Mouse (Mus musculus): ENCODE data around the gene Fgfr2. TPM values are rescaled to one million over a fixed set of nuclear protein-coding genes. Genes with fewer than 3 reads are reported as not detected.

The Fgfr2 gene
- total and polyA plus RNA-seq, 2 experiments from 2014 or later, result 17.1 to 47.6 TPM

GRCm38 (mm10) chr7:130837941-130838657, 2285.1 kb downstream of the Fgfr2 start:
- Histone ChIP-seq H3K4me1 (ENCODE audit: insufficient read depth) (peaks cover 10% of the 10 kb centered on the region; the same call in 1 of the 2 replicates), H3K27me3 (ENCODE audit: insufficient read depth, low read length) (no peaks in the 10 kb centered on the region; the same call in 1 of the 2 replicates), H3K36me3 (ENCODE audit: insufficient read depth) (no peaks in the 10 kb centered on the region), H3K9me3 (ENCODE audit: low read length) (no peaks in the 10 kb centered on the region), H3K4me3 (ENCODE audit: low read depth, low read length) (no peak overlapping the region), H3K27ac (ENCODE audit: low read depth, low read length) (no peak overlapping the region), H3K4me2 (ENCODE audit: low read depth) (no peak overlapping the region), H3K9ac (no peak overlapping the region)
- no peak for TF ChIP-seq CTCF (IDR thresholded peaks at IDR 0.05; ENCODE audit: low read depth)
- DNase-seq (peak; percentile 56), ATAC-seq (peak; percentile 84)
- 6% methylated on average over 12 of the region's 12 CpGs for WGBS

GRCm38 (mm10) chr7:130836066-130836465, 2287.1 kb downstream of the Fgfr2 start:
- no peak overlapping the region for H3K4me3 ChIP-seq (ENCODE audit: low read depth, low read length)
- H3K9me3 ChIP-seq (ENCODE audit: low read length), result no peaks in the 10 kb centered on the region
- H3K9ac ChIP-seq, result no peak overlapping the region
- TF ChIP-seq CTCF (IDR thresholded peaks at IDR 0.05; ENCODE audit: low read depth), result no peak
- no peaks in the 10 kb centered on the region for H3K36me3 ChIP-seq (ENCODE audit: insufficient read depth)
- 77% methylated on average over 9 of the region's 9 CpGs for WGBS
- no peak overlapping the region for H3K27ac ChIP-seq (ENCODE audit: low read depth, low read length)
- DNase-seq (no peak), ATAC-seq (no peak)
- no peaks in the 10 kb centered on the region; the same call in 1 of the 2 replicates for H3K27me3 ChIP-seq (ENCODE audit: insufficient read depth, low read length)
- peaks cover 10% of the 10 kb centered on the region; the same call in 1 of the 2 replicates for H3K4me1 ChIP-seq (ENCODE audit: insufficient read depth)
- no peak overlapping the region for H3K4me2 ChIP-seq (ENCODE audit: low read depth)

GRCm38 (mm10) chr7:130834958-130835861, 2287.9 kb downstream of the Fgfr2 start:
- peak; percentile 12 for DNase-seq
- Histone ChIP-seq H3K27ac (ENCODE audit: low read depth, low read length) (no peak overlapping the region), H3K4me3 (ENCODE audit: low read depth, low read length) (no peak overlapping the region), H3K4me2 (ENCODE audit: low read depth) (no peak overlapping the region), H3K9me3 (ENCODE audit: low read length) (no peaks in the 10 kb centered on the region), H3K36me3 (ENCODE audit: insufficient read depth) (no peaks in the 10 kb centered on the region), H3K4me1 (ENCODE audit: insufficient read depth) (peaks cover 10% of the 10 kb centered on the region; the same call in 1 of the 2 replicates), H3K9ac (no peak overlapping the region), H3K27me3 (ENCODE audit: insufficient read depth, low read length) (no peaks in the 10 kb centered on the region; the same call in 1 of the 2 replicates)
- WGBS, result 11% methylated on average over 18 of the region's 18 CpGs
- no peak for ATAC-seq
- TF ChIP-seq CTCF (IDR thresholded peaks at IDR 0.05; ENCODE audit: low read depth), result no peak

GRCm38 (mm10) chr7:130834299-130834698, 2288.9 kb downstream of the Fgfr2 start:
- Histone ChIP-seq H3K9me3 (ENCODE audit: low read length) (no peaks in the 10 kb centered on the region), H3K9ac (no peak overlapping the region), H3K4me1 (ENCODE audit: insufficient read depth) (peaks cover 10% of the 10 kb centered on the region; the same call in 1 of the 2 replicates), H3K27me3 (ENCODE audit: insufficient read depth, low read length) (no peaks in the 10 kb centered on the region; the same call in 1 of the 2 replicates), H3K4me3 (ENCODE audit: low read depth, low read length) (no peak overlapping the region), H3K27ac (ENCODE audit: low read depth, low read length) (no peak overlapping the region), H3K36me3 (ENCODE audit: insufficient read depth) (no peaks in the 10 kb centered on the region), H3K4me2 (ENCODE audit: low read depth) (no peak overlapping the region)
- no peak for TF ChIP-seq CTCF (IDR thresholded peaks at IDR 0.05; ENCODE audit: low read depth)
- peak; percentile 86 for DNase-seq
- 17% methylated on average over 21 of the region's 21 CpGs for WGBS
- ATAC-seq, result peak; percentile 87

DNA sequence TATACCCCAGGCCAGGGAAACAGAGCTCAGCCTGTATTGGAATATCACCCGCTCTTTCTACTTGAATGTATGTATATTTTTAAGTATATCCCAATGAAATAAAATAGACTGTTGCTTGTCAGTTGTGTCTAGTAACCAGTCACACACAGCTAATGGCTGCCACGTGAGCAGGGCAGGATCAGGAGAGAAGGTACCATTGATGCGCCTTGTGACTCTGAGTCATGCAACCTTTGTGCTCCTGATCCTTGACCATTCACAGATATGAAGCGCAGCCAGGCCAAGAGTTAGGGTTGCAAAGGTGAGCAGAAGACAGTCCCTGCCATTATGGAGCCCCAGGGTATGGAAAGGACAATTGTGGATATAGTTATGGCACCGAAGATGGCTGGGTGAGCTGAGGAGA, 2291.6 kb downstream of the Fgfr2 start:
- H3K27ac ChIP-seq (ENCODE audit: low read depth, low read length), result no peak overlapping the region
- no peaks in the 10 kb centered on the region; the same call in 1 of the 2 replicates for H3K27me3 ChIP-seq (ENCODE audit: insufficient read depth, low read length)
- TF ChIP-seq CTCF (IDR thresholded peaks at IDR 0.05; ENCODE audit: low read depth), result no peak
- H3K9ac ChIP-seq, result no peak overlapping the region
- ATAC-seq (no peak), DNase-seq (no peak)
- no peaks in the 10 kb centered on the region for H3K36me3 ChIP-seq (ENCODE audit: insufficient read depth)
- no peak overlapping the region for H3K4me2 ChIP-seq (ENCODE audit: low read depth)
- 92% methylated on average over 5 of the region's 5 CpGs for WGBS
- H3K4me1 ChIP-seq (ENCODE audit: insufficient read depth), result no peaks in the 10 kb centered on the region
- H3K9me3 ChIP-seq (ENCODE audit: low read length), result no peaks in the 10 kb centered on the region
- no peak overlapping the region for H3K4me3 ChIP-seq (ENCODE audit: low read depth, low read length)

DNA sequence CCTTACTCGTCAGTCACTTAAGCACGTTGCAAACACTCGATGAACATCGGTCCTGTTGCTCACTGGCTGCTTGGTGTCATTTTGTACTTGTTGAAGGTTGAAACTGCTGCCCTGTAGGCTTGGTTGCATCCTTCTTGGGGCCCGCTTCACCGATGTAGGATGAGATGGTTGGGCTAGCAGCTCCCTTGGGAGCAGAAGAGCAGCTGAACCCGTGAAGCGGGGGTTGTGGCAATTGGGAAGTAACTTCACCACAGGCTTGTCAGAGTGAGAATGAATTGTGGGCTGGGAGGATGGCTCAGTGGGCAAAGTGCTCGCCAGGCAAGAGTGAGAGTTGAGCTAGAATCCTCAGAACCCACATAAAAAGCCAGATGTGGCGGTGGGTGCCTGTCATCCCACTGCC, 2294.7 kb downstream of the Fgfr2 start:
- H3K4me3 ChIP-seq (ENCODE audit: low read depth, low read length), result no peak overlapping the region
- no peak overlapping the region for H3K4me2 ChIP-seq (ENCODE audit: low read depth)
- TF ChIP-seq CTCF (IDR thresholded peaks at IDR 0.05; ENCODE audit: low read depth), result no peak
- WGBS, result 87% methylated on average over 10 of the region's 10 CpGs
- no peaks in the 10 kb centered on the region for H3K4me1 ChIP-seq (ENCODE audit: insufficient read depth)
- no peak for ATAC-seq
- no peak overlapping the region for H3K27ac ChIP-seq (ENCODE audit: low read depth, low read length)
- H3K36me3 ChIP-seq (ENCODE audit: insufficient read depth), result no peaks in the 10 kb centered on the region
- DNase-seq, result no peak
- no peak overlapping the region for H3K9ac ChIP-seq
- H3K9me3 ChIP-seq (ENCODE audit: low read length), result no peaks in the 10 kb centered on the region
- H3K27me3 ChIP-seq (ENCODE audit: insufficient read depth, low read length), result no peaks in the 10 kb centered on the region; the same call in 1 of the 2 replicates

Data from forebrain, postnatal 0 days (tissue).